Mouse (Mus musculus) liver, adult 2 months (tissue): ENCODE measurements around the gene Unc13a.

Experiments
- CTCF ChIP-seq: fragments of 200-500 bp; IDR thresholded peaks from 2 replicates; pipeline ENCODE4 v1.5.1; 2011; ENCODE audit warnings: low read depth, low read length, control low read depth
- POLR2A ChIP-seq: fragments of 200-500 bp; IDR thresholded peaks from 2 replicates; pipeline ENCODE4 v1.6.1; 2011; ENCODE audit warnings: low read length, control low read depth; ENCODE audit not compliant: insufficient read depth; ENCODE audit errors: extremely low read depth

DNA sequence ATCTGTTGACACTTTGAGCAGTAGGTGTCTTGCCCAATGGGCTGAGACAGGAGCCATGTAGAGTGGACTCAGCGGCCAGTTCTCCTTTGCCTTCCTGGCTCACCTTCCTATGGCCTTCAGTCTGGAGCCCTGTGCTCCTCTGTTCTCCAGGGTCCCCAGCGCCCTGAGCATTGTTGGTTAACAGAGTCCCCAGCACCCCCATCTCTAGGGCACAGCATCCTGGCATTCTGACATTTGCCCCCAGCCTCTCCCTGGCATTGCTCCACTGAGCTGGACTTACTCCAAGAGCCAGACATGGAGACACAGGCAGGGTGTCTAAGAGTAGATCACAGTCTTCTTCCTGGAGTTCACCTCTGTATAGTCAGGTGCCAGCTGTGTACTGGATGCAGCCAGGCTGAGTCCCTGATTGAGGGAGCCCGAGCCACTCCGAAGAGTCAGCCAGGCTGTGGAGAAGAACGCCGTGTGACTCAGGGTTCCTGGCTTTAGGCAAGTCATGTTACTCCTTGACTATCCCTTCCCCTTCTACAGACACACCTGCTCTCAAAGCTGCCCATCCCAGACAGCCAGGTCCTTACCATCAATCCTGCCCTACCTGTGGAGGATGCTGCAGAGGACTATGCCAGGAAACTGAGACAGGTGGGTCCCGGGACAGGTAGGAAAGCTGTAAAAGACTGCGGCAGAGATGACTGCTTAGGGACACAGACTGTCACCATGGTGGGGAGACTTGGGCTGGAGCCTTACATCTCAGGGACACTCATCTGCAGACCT is 77.8 kb downstream of the Unc13a start:
- no peak for TF ChIP-seq POLR2A
- TF ChIP-seq CTCF: no peak
